In genomic region chr4:26879022-26879421, GRCm38 (mm10) we compare ENCODE assay signal across 15 mouse cellular contexts.
DNase-seq lines count a peak whose midpoint lies in the region; ATAC-seq and TF ChIP-seq lines count a peak whose summit lies in the region.
"Had no signal": no experiment of that assay in that cellular context is flagged by ENCODE, and none has a peak within 500 bp of the region (broad histone marks: within the 10 kb centered on the region; RNA-seq: fewer than 3 reads in every experiment).

No protein-coding gene starts in this region.

- H3K36me3 ChIP-seq in heart, postnatal 0 days (replicated peaks; ENCODE audit: control insufficient read depth, insufficient read depth, low read length), result no peaks in the 10 kb centered on the region
- no peaks in the 10 kb centered on the region for H3K36me3 ChIP-seq in neural tube, embryonic 15.5 days
- no peaks in the 10 kb centered on the region for H3K36me3 ChIP-seq in stomach, postnatal 0 days (ENCODE audit: control insufficient read depth, insufficient read depth, low read length)
- H3K36me3 ChIP-seq: embryonic facial prominence, embryonic 12.5 days; hindbrain, embryonic 15.5 days; liver, embryonic 13.5 days; midbrain, embryonic 10.5 days; neural tube, embryonic 12.5 days had no signal

- H3K4me2 ChIP-seq in heart, postnatal 0 days (ENCODE audit: low read depth, low read length), result no peak overlapping the region
- H3K4me2 ChIP-seq in neural tube, embryonic 15.5 days, result no peak overlapping the region
- no peak overlapping the region for H3K4me2 ChIP-seq in stomach, postnatal 0 days (replicated peaks; ENCODE audit: low read depth)
- H3K4me2 ChIP-seq: embryonic facial prominence, embryonic 12.5 days; hindbrain, embryonic 15.5 days; liver, embryonic 13.5 days; neural tube, embryonic 12.5 days had no signal

- 36% methylated on average over 3 of the region's 3 CpGs for WGBS in heart, postnatal 0 days
- WGBS in neural tube, embryonic 15.5 days, result 39% methylated on average over 3 of the region's 3 CpGs
- 32% methylated on average over 3 of the region's 3 CpGs for WGBS in stomach, postnatal 0 days

- H3K4me1 ChIP-seq in heart, postnatal 0 days (ENCODE audit: control insufficient read depth, insufficient read depth), result no peaks in the 10 kb centered on the region
- no peaks in the 10 kb centered on the region for H3K4me1 ChIP-seq in neural tube, embryonic 15.5 days
- H3K4me1 ChIP-seq in stomach, postnatal 0 days (replicated peaks; ENCODE audit: control insufficient read depth, insufficient read depth), result no peaks in the 10 kb centered on the region
- H3K4me1 ChIP-seq: embryonic facial prominence, embryonic 12.5 days; hindbrain, embryonic 15.5 days; liver, embryonic 13.5 days; midbrain, embryonic 10.5 days; neural tube, embryonic 12.5 days had no signal

- no peak for DNase-seq in heart, postnatal 0 days (ENCODE audit: low spot score)
- no peak for DNase-seq in heart, adult 9 months (ENCODE audit: low spot score in 2 of 2)
- peak; percentile 17 for DNase-seq in neural tube, embryonic 10.5 days (ENCODE audit: extremely low spot score, low spot score)
- DNase-seq in embryo, embryonic 10.5 days (ENCODE audit: low spot score), result peak; percentile 38
- no peak for DNase-seq in stomach, postnatal 0 days (ENCODE audit: low spot score)
- no peak for DNase-seq in frontal cortex, adult 2 months (ENCODE audit: extremely low spot score in 1 of 2, low spot score in 1 of 2)
- no peak for DNase-seq in adipocyte (ENCODE audit: low spot score)
- DNase-seq: gastrocnemius, postnatal 36 days; liver, embryonic 13.5 days; thymus, adult 18-20 months had no signal

- no peaks in the 10 kb centered on the region for H3K27me3 ChIP-seq in heart, postnatal 0 days (ENCODE audit: control insufficient read depth, insufficient read depth, low read length)
- no peaks in the 10 kb centered on the region for H3K27me3 ChIP-seq in neural tube, embryonic 15.5 days (replicated peaks)
- no peaks in the 10 kb centered on the region for H3K27me3 ChIP-seq in stomach, postnatal 0 days (ENCODE audit: control insufficient read depth, insufficient read depth, low read length)
- H3K27me3 ChIP-seq: embryonic facial prominence, embryonic 12.5 days; hindbrain, embryonic 15.5 days; liver, embryonic 13.5 days; neural tube, embryonic 12.5 days had no signal

- no peak overlapping the region for H3K4me3 ChIP-seq in heart, postnatal 0 days (ENCODE audit: low read depth, low read length)
- no peak overlapping the region for H3K4me3 ChIP-seq in neural tube, embryonic 15.5 days (replicated peaks)
- no peak overlapping the region for H3K4me3 ChIP-seq in stomach, postnatal 0 days (ENCODE audit: low read depth, low read length)
- H3K4me3 ChIP-seq: embryonic facial prominence, embryonic 12.5 days; hindbrain, embryonic 15.5 days; liver, embryonic 13.5 days; midbrain, embryonic 10.5 days; neural tube, embryonic 12.5 days had no signal

- H3K9me3 ChIP-seq in heart, postnatal 0 days (replicated peaks; ENCODE audit: control insufficient read depth, low read length), result no peaks in the 10 kb centered on the region
- H3K9me3 ChIP-seq in neural tube, embryonic 15.5 days (replicated peaks), result no peaks in the 10 kb centered on the region
- H3K9me3 ChIP-seq in stomach, postnatal 0 days (ENCODE audit: control insufficient read depth, low read length), result no peaks in the 10 kb centered on the region
- H3K9me3 ChIP-seq: embryonic facial prominence, embryonic 12.5 days; hindbrain, embryonic 15.5 days; liver, embryonic 13.5 days; midbrain, embryonic 10.5 days; neural tube, embryonic 12.5 days had no signal

- TF ChIP-seq CTCF in heart, postnatal 0 days (IDR thresholded peaks at IDR 0.05; ENCODE audit: low read depth), result peak; percentile 23; the same call in 1 of the 2 replicates
- peak; percentile 57 for TF ChIP-seq CTCF in stomach, postnatal 0 days (IDR thresholded peaks at IDR 0.05; ENCODE audit: low read depth)

- no peak for TF ChIP-seq EP300 in heart, postnatal 0 days (IDR thresholded peaks at IDR 0.05; ENCODE audit: low read depth)
- no peak for TF ChIP-seq EP300 in stomach, postnatal 0 days (optimal IDR thresholded peaks at IDR 0.05)

- no peak overlapping the region for H3K9ac ChIP-seq in heart, postnatal 0 days (replicated peaks; ENCODE audit: low read depth, low read length)
- H3K9ac ChIP-seq in neural tube, embryonic 15.5 days (replicated peaks), result no peak overlapping the region
- H3K9ac ChIP-seq in stomach, postnatal 0 days (ENCODE audit: low read length), result no peak overlapping the region
- H3K9ac ChIP-seq: embryonic facial prominence, embryonic 12.5 days; hindbrain, embryonic 15.5 days; liver, embryonic 13.5 days; neural tube, embryonic 12.5 days had no signal

- ATAC-seq in heart, postnatal 0 days (ENCODE audit: insufficient read depth, low read depth), result no peak
- no peak for ATAC-seq in neural tube, embryonic 15.5 days (ENCODE audit: low FRiP score)
- no peak for ATAC-seq in stomach, postnatal 0 days (ENCODE audit: low FRiP score, low TSS enrichment)

- H3K27ac ChIP-seq in heart, postnatal 0 days (ENCODE audit: low read depth), result no peak overlapping the region
- no peak overlapping the region for H3K27ac ChIP-seq in neural tube, embryonic 15.5 days (replicated peaks)
- H3K27ac ChIP-seq in stomach, postnatal 0 days (replicated peaks), result no peak overlapping the region
- H3K27ac ChIP-seq: embryonic facial prominence, embryonic 12.5 days; hindbrain, embryonic 15.5 days; liver, embryonic 13.5 days; midbrain, embryonic 10.5 days; neural tube, embryonic 12.5 days had no signal

Comparison
In these comparisons a context has a peak if more than half of its experiments do, and no peak if none do; other contexts are left out.
1. DNase-seq: peak in neural tube, embryonic 10.5 days (single experiment) and embryo, embryonic 10.5 days (single experiment); none in heart, postnatal 0 days (single experiment), heart, adult 9 months (0 of 2), stomach, postnatal 0 days (single experiment), frontal cortex, adult 2 months (0 of 2) and adipocyte (single experiment).